Mouse (Mus musculus): ENCODE measurements at regions not wholly inside any gene's neighbourhood (a gene's known extent, or its start where the extent isn't known, plus 50 kb on each side); places are given as distances from the start of the nearest gene placed in this dataset.

- DNase-seq (ENCODE audit: low spot score in 2 of 2): peak in 1 of 2 experiments; percentile 15
Measured at GRCm38 (mm10) chrY:89267946-89268345, 215.3 kb downstream of the Gm21294 start.
